Mouse (Mus musculus): ENCODE measurements at regions not wholly inside any gene's neighbourhood (a gene's known extent, or its start where the extent isn't known, plus 50 kb on each side); places are given as distances from the start of the nearest gene placed in this dataset.

DNA sequence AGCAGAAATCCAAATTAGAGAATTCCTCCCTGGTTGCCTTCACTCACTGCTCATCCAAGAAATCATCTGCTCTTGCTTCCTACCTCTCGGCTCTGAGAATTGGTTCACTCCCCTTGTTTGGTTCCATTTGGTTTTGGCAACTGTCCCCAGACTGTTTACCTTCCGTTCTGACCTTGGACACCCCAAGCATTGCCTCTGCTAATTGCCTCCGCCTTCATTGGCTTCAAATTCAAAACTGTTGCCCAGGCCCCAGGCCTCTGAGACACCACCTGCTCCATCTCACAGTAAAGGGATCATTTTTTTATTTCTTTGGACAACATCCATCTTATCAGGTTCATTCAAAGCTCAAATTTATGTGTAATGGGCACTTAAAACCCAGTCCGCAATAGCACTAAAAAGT, 93.1 kb upstream of the BC052040 start:
- Histone ChIP-seq H3K9ac (replicated peaks) (no peak overlapping the region), H3K4me3 (no peak overlapping the region), H3K4me1 (no peaks in the 10 kb centered on the region), H3K4me2 (replicated peaks) (no peak overlapping the region), H3K9me3 (no peaks in the 10 kb centered on the region), H3K36me3 (no peaks in the 10 kb centered on the region), H3K27me3 (no peaks in the 10 kb centered on the region), H3K27ac (replicated peaks) (no peak overlapping the region)
- ATAC-seq (ENCODE audit: low FRiP score, low read depth), result no peak
- WGBS, result 90% methylated on average over 4 of the region's 4 CpGs

DNA sequence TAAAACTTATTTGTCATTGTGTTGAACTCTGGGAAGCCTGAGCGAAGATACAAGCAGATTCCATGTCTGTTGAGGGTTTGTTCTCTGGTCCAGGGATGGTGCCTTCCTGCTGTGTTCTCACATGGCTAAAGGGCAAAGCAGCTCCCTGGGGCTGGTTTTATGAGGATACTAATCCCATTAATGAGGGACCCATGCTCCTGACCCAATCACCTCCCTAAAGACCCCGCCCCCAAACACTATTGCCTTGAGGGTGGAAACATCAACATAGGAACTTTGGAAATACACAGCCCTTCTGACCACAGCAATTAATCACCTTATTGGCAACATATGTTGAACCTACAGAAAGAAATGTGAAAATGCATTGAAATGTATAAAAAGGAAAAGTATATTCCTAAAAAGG, 88.5 kb upstream of the BC052040 start:
- Histone ChIP-seq H3K27ac (replicated peaks) (no peak overlapping the region), H3K9ac (replicated peaks) (no peak overlapping the region), H3K9me3 (peaks cover 4% of the 10 kb centered on the region; the same call in 1 of the 2 replicates), H3K27me3 (no peaks in the 10 kb centered on the region), H3K36me3 (no peaks in the 10 kb centered on the region), H3K4me2 (replicated peaks) (no peak overlapping the region), H3K4me1 (no peaks in the 10 kb centered on the region), H3K4me3 (no peak overlapping the region)
- 36% methylated on average over 2 of the region's 2 CpGs for WGBS
- no peak for ATAC-seq (ENCODE audit: low FRiP score, low read depth)

DNA sequence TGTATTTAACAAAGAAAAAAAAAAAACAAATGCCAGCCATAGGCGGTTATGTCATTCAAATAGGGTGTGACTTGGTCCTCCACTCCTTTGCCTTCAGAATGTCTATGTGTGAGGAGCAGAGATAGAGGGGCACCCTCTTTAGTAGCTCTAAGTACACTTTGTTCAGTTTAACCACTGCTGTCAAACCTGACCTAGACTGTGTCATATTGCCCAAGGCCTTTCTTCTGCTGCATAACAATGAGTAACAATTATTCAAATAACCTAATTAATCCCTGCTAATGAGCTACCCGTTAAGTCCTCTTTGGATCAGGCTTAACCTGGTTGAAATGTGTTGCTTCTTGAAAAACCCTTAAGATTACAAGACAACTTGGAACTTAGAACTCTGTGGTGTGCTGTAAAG, 81.6 kb upstream of the BC052040 start:
- Histone ChIP-seq H3K27me3 (no peaks in the 10 kb centered on the region), H3K4me3 (no peak overlapping the region), H3K27ac (replicated peaks) (no peak overlapping the region), H3K4me2 (replicated peaks) (no peak overlapping the region), H3K9ac (replicated peaks) (no peak overlapping the region), H3K9me3 (peaks cover 4% of the 10 kb centered on the region; the same call in 1 of the 2 replicates), H3K4me1 (no peaks in the 10 kb centered on the region), H3K36me3 (no peaks in the 10 kb centered on the region)
- no peak for ATAC-seq (ENCODE audit: low FRiP score, low read depth)
- 87% methylated on average over 2 of the region's 2 CpGs for WGBS

DNA sequence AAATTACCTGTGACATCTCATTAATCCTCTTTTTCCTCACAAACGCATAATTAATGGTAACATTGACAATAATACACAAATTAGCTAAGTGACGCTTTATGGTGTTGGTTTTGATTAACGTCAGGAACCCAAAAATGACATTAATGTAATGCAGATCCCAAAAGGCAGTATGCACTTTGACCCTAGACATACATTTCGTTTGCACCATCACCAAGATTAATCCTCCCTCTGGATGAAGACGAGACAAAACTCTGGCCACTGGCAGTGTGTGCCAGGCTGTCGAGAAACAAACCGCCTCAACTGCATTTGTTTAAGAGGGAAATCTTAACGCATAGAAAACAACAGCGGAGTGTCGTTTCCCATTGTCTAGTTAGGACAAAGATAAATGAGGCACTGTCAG, 72.0 kb upstream of the BC052040 start:
- H3K27ac ChIP-seq (replicated peaks), result no peak overlapping the region
- no peaks in the 10 kb centered on the region for H3K9me3 ChIP-seq
- no peak overlapping the region for H3K4me3 ChIP-seq
- no peaks in the 10 kb centered on the region for H3K36me3 ChIP-seq
- peaks cover 3% of the 10 kb centered on the region; the same call in 1 of the 2 replicates for H3K27me3 ChIP-seq
- 0 out of 2 replicates have a peak, but pooled peaks have one; percentile 23 for ATAC-seq (ENCODE audit: low FRiP score, low read depth)
- no peak overlapping the region for H3K4me2 ChIP-seq (replicated peaks)
- H3K4me1 ChIP-seq, result peaks cover 11% of the 10 kb centered on the region
- H3K9ac ChIP-seq (replicated peaks), result no peak overlapping the region
- 48% methylated on average over 10 of the region's 10 CpGs for WGBS

DNA sequence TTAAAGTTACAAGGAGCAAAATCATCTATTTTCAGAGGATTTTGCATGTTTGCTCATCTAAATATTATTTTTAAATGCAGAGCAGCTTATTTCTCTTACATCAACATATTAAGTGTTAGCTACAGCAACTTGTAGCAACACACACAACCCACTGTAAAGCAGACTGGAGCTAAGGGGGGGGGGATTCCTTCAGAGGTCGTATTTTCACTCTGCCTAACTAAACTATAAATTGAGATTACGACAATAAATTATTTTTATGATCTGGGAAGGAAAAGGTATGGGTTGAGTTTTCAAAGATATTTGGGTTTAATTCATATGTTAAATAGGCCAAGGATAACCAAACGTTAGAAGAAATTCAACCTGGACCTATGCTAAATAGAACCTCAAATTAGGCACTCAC, 70.4 kb upstream of the BC052040 start:
- WGBS, result 69% methylated on average over 3 of the region's 3 CpGs
- Histone ChIP-seq H3K9ac (replicated peaks) (no peak overlapping the region), H3K4me2 (replicated peaks) (no peak overlapping the region), H3K27me3 (peaks cover 3% of the 10 kb centered on the region; the same call in 1 of the 2 replicates), H3K4me1 (peaks cover 11% of the 10 kb centered on the region), H3K9me3 (no peaks in the 10 kb centered on the region), H3K36me3 (no peaks in the 10 kb centered on the region), H3K4me3 (no peak overlapping the region), H3K27ac (replicated peaks) (no peak overlapping the region)
- no peak for ATAC-seq (ENCODE audit: low FRiP score, low read depth)

DNA sequence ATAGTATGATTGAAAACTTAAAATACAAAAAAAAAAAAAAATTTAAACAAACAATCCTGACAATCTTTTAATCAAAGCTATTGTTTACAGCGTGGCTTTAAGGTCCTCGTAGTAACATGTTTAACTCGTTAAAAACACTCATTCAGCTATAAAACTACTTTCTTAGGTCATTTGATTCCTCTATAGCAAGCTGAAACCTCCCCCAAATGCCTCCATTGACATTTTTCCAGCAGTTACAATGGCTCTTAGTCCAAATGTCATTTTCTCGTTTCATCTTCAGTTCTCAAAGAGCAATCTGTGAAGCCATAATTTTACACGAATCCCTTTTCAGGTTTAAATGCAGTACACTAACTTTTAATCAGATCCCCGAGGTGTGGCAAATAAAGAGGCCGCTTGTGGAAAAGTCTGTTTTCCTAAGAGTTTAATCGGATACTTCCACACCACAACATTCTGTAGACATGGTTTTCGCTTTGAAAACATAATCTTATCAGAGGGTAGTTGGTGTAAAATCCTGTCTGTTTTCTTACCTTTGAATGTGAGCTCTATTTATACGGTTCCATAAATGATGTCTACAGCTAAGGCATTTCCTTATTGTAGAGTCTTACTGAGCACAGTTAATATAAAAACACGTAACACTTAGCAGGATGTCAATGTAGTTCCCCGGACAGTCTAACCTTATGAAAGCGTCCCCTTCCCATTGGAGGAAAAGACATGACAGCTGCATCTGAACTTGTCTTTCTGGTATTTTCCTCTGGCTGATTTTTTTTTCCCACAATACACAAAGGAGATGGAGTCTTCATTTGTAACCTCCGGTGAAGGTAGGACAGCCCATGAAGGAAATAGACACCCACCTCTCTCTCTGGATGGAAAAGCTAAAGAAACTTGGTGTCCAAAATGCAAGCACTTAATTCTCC, 69.6 kb upstream of the BC052040 start:
- peaks cover 3% of the 10 kb centered on the region; the same call in 1 of the 2 replicates for H3K27me3 ChIP-seq
- H3K4me1 ChIP-seq, result peaks cover 11% of the 10 kb centered on the region
- no peaks in the 10 kb centered on the region for H3K36me3 ChIP-seq
- WGBS, result 73% methylated on average over 14 of the region's 14 CpGs
- no peak for ATAC-seq (ENCODE audit: low FRiP score, low read depth)
- H3K9me3 ChIP-seq, result no peaks in the 10 kb centered on the region
- no peak overlapping the region for H3K27ac ChIP-seq (replicated peaks)
- H3K4me2 ChIP-seq (replicated peaks), result no peak overlapping the region
- no peak overlapping the region for H3K4me3 ChIP-seq
- no peak overlapping the region for H3K9ac ChIP-seq (replicated peaks)

DNA sequence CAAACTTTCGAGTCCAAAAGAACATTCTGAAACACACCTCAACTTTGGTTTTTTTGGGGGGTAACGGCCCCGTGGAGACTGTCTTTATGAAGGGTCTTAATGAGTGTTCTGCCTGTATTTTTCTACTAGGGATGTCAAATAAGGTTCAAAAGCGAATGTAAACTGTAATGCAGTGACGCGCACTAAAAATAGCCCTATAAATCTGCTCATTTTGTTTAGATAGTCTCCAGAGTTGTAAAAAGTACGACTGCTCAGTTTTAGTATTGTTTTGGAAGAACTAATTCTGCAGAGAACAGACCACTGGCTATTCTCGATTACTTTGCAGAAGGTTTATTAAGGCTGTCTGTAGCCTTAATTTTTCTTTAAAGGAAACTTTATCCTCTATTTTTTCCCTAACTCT, 68.6 kb upstream of the BC052040 start:
- Histone ChIP-seq H3K36me3 (no peaks in the 10 kb centered on the region), H3K4me3 (no peak overlapping the region), H3K4me1 (peaks cover 11% of the 10 kb centered on the region), H3K9ac (replicated peaks) (no peak overlapping the region), H3K27ac (replicated peaks) (no peak overlapping the region), H3K27me3 (peaks cover 3% of the 10 kb centered on the region; the same call in 1 of the 2 replicates), H3K9me3 (no peaks in the 10 kb centered on the region), H3K4me2 (replicated peaks) (no peak overlapping the region)
- 85% methylated on average over 8 of the region's 8 CpGs for WGBS
- ATAC-seq (ENCODE audit: low FRiP score, low read depth), result no peak

DNA sequence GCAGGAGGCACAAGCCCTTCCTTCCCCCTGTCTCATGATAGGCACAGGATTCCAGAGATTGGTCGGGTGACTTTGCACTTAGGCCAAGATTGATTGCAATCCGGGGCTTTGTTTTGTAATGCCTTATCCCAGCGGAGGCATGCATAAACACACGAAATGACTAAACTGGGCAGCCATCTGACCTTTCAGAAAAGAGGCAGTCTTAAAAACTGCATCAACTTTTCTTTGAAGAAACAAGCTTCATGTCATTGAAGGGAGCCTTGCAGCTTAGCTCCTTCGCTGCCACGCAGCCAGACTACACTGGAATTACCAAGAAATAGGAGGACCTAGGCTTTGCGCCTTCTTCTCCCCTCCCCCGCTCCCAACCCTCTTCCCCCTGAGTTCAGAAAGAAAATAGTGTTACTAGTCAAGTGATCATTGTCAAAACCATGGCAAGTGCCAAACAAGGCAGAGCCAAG, 67.7 kb upstream of the BC052040 start:
- Histone ChIP-seq H3K27me3 (peaks cover 3% of the 10 kb centered on the region; the same call in 1 of the 2 replicates), H3K36me3 (no peaks in the 10 kb centered on the region), H3K4me2 (replicated peaks) (no peak overlapping the region), H3K4me3 (no peak overlapping the region), H3K4me1 (peaks cover 11% of the 10 kb centered on the region), H3K9me3 (no peaks in the 10 kb centered on the region), H3K9ac (replicated peaks) (no peak overlapping the region), H3K27ac (replicated peaks) (no peak overlapping the region)
- ATAC-seq (ENCODE audit: low FRiP score, low read depth), result peak; percentile 59; the same call in 1 of the 2 replicates
- WGBS, result 7% methylated on average over 8 of the region's 8 CpGs

DNA sequence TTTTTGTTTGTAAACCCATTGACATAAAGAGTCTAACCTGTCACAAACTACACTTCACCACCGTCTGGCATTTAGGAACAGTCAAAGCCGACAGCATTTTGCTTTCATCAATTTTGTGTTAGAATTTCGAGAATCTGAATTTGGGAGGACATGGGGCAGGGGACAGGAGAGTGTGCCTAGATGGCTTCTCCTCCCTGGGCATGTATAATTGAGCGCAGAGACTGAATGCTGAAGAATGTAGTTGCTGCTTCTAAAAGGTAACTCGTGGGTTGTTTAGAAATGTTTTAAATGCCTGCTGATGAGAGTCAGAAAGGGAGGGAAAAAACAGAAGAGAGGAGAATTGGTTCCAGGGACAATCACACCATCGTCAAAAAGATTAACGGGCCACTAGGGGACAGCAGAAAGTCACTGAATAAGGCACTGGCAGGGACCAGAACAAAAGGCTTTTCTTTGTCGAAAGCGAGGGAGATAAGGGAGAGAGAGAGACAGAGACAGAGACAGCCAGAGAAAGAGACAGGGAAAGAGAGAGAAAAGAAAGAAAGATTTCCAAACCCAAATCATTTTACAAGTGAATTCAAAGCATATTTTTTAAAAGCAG, 66.6 kb upstream of the BC052040 start:
- Histone ChIP-seq H3K9ac (replicated peaks) (no peak overlapping the region), H3K9me3 (no peaks in the 10 kb centered on the region), H3K4me2 (replicated peaks) (no peak overlapping the region), H3K27ac (replicated peaks) (no peak overlapping the region), H3K27me3 (peaks cover 3% of the 10 kb centered on the region; the same call in 1 of the 2 replicates), H3K4me3 (no peak overlapping the region), H3K4me1 (peaks cover 6% of the 10 kb centered on the region), H3K36me3 (no peaks in the 10 kb centered on the region)
- peak; percentile 62 for ATAC-seq (ENCODE audit: low FRiP score, low read depth)
- WGBS, result 11% methylated on average over 9 of the region's 9 CpGs

DNA sequence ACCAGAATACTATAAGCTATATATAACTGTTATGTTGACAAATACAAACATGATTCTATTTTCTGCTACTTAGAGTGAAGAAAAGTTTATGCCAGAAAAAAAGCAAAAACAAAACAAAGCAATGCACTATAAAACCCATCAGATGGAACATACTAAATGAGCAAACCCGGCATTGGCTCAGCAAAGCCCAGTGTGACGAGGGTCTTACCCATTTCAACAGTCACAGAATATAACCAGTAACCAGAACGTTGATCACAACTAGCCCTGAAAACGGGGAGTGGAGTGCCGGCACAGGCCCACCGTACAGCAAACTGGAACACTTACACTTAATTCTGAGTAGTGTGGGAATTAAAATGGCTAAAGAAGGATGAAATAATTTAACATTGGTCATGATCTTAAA, 66.0 kb upstream of the BC052040 start:
- no peak overlapping the region for H3K27ac ChIP-seq (replicated peaks)
- H3K36me3 ChIP-seq, result no peaks in the 10 kb centered on the region
- 75% methylated on average over 6 of the region's 6 CpGs for WGBS
- peaks cover 3% of the 10 kb centered on the region; the same call in 1 of the 2 replicates for H3K27me3 ChIP-seq
- peaks cover 6% of the 10 kb centered on the region for H3K4me1 ChIP-seq
- ATAC-seq (ENCODE audit: low FRiP score, low read depth), result no peak
- no peaks in the 10 kb centered on the region for H3K9me3 ChIP-seq
- no peak overlapping the region for H3K9ac ChIP-seq (replicated peaks)
- no peak overlapping the region for H3K4me3 ChIP-seq
- H3K4me2 ChIP-seq (replicated peaks), result no peak overlapping the region

DNA sequence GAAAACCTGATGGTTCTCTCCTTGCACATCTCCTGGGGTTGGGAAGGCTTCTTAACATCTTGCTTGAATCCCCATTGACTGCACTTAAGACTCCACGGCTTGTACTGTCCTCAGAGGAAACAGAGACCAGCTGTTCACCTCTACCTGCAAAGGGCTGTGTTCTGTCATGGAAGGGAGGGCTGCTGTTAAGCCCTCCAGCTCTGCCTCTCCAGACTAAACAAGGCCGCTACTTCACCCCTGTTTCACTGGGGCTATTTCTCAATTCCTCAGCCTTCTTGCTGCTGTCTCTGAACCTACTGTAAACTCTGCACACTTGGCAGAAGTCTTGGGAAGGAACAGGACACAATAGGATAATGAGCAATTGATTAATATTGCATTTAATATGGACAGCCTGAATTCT, 64.7 kb upstream of the BC052040 start:
- Histone ChIP-seq H3K27me3 (peaks cover 3% of the 10 kb centered on the region; the same call in 1 of the 2 replicates), H3K36me3 (no peaks in the 10 kb centered on the region), H3K9me3 (no peaks in the 10 kb centered on the region), H3K27ac (replicated peaks) (no peak overlapping the region), H3K4me3 (no peak overlapping the region), H3K4me1 (peaks cover 6% of the 10 kb centered on the region), H3K4me2 (replicated peaks) (no peak overlapping the region), H3K9ac (replicated peaks) (no peak overlapping the region)
- WGBS, result 60% methylated on average over 2 of the region's 2 CpGs
- no peak for ATAC-seq (ENCODE audit: low FRiP score, low read depth)

DNA sequence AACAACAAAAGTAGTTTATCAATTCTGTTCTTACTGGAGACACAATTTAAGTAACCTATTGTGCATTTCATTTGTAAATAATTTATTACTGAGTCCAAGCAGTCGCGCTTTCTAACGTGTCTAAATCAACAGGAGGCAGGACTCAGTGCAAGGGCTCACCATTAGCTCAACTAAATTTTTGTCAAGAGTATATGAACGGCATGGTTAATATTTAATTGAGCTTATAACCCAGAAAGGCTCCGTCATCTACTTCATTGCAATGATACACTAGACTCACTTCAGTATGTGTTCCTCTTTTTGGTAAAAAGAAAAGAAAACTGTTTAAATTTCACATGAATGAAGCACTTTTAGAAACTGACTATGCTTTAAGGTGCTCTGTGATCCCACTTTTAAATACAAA, 61.5 kb upstream of the BC052040 start:
- ATAC-seq (ENCODE audit: low FRiP score, low read depth), result no peak
- no peak overlapping the region for H3K27ac ChIP-seq (replicated peaks)
- H3K36me3 ChIP-seq, result no peaks in the 10 kb centered on the region
- H3K9me3 ChIP-seq, result no peaks in the 10 kb centered on the region
- WGBS, result 85% methylated on average over 5 of the region's 5 CpGs
- H3K4me1 ChIP-seq, result no peaks in the 10 kb centered on the region
- no peaks in the 10 kb centered on the region for H3K27me3 ChIP-seq
- H3K9ac ChIP-seq (replicated peaks), result no peak overlapping the region
- no peak overlapping the region for H3K4me2 ChIP-seq (replicated peaks)
- H3K4me3 ChIP-seq, result no peak overlapping the region
